Comparison of ENCODE assay signal across 11 mouse cellular contexts in the genomic region with DNA sequence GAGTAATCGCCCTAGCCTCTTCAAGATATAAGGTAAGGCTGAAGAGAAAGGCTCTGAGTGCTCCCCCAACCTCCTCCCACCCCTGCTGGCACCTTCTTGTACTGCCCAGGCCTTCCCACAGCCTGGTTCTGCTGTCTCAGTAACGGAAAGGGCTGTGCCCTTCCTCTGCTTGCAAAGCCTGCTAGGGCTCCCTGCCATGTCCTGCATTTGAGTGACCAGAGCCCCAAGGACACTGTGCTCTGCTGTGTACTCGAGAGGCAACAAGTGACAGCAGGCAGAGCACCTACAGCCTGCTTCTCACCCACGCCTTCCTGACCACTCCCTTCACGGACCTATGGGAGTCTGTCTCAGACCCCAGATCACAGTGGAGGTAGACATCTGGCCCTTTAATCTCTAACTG. TPM values are rescaled to one million over a fixed set of nuclear protein-coding genes. Genes with fewer than 3 reads are reported as not detected.
DNase-seq lines count a peak whose midpoint lies in the region; ATAC-seq and TF ChIP-seq lines count a peak whose summit lies in the region.
"Had no signal": no experiment of that assay in that cellular context is flagged by ENCODE, and none has a peak within 500 bp of the region (broad histone marks: within the 10 kb centered on the region; RNA-seq: fewer than 3 reads in every experiment).

No protein-coding gene starts in this region.

- peak; percentile 24 for DNase-seq in kidney, postnatal 14 days
- peak; percentile 79 for DNase-seq in adrenal gland, postnatal 10 days
- peak; percentile 73 for DNase-seq in gastrocnemius, postnatal 14 days
- no peak for DNase-seq in hindbrain, postnatal 0 days (ENCODE audit: low spot score)
- no peak for DNase-seq in left cerebral cortex, adult 8-10 months (ENCODE audit: low spot score in 2 of 2)
- DNase-seq: right cerebral cortex, adult 18-20 months had no signal

- no peak overlapping the region for H3K4me2 ChIP-seq in kidney, embryonic 16.5 days (replicated peaks; ENCODE audit: low read depth, low read length)
- H3K4me2 ChIP-seq in hindbrain, postnatal 0 days (ENCODE audit: low read depth, low read length): no peak overlapping the region
- H3K4me2 ChIP-seq in liver, embryonic 12.5 days: no peak overlapping the region

- no peak overlapping the region for H3K27ac ChIP-seq in kidney, embryonic 16.5 days (ENCODE audit: low read length)
- peak overlapping the region; percentile 70 for H3K27ac ChIP-seq in hindbrain, postnatal 0 days
- H3K27ac ChIP-seq in liver, embryonic 12.5 days: no peak overlapping the region

- H3K9ac ChIP-seq in kidney, embryonic 16.5 days (replicated peaks; ENCODE audit: low read length): no peak overlapping the region
- no peak overlapping the region for H3K9ac ChIP-seq in hindbrain, postnatal 0 days (replicated peaks; ENCODE audit: low read length)
- no peak overlapping the region for H3K9ac ChIP-seq in liver, embryonic 12.5 days

- peak; percentile 29; the same call in 1 of the 2 replicates for TF ChIP-seq CTCF in hindbrain, postnatal 0 days (IDR thresholded peaks at IDR 0.05; ENCODE audit: low read depth)

- H3K27me3 ChIP-seq in kidney, embryonic 16.5 days (ENCODE audit: insufficient read depth, low read length): no peaks in the 10 kb centered on the region
- no peaks in the 10 kb centered on the region for H3K27me3 ChIP-seq in hindbrain, postnatal 0 days (ENCODE audit: insufficient read depth, low read length)
- H3K27me3 ChIP-seq in liver, embryonic 12.5 days (replicated peaks): peaks cover 86% of the 10 kb centered on the region

- ATAC-seq in kidney, embryonic 16.5 days (ENCODE audit: low FRiP score, low TSS enrichment): no peak
- no peak for ATAC-seq in hindbrain, postnatal 0 days
- ATAC-seq in liver, embryonic 12.5 days: no peak

- H3K36me3 ChIP-seq in kidney, embryonic 16.5 days (ENCODE audit: insufficient read depth, low read length): no peaks in the 10 kb centered on the region
- H3K36me3 ChIP-seq in hindbrain, postnatal 0 days (ENCODE audit: insufficient read depth, low read length): no peaks in the 10 kb centered on the region
- H3K36me3 ChIP-seq in liver, embryonic 12.5 days: no peaks in the 10 kb centered on the region

- H3K9me3 ChIP-seq in kidney, embryonic 16.5 days (ENCODE audit: low read length): no peaks in the 10 kb centered on the region
- H3K9me3 ChIP-seq in hindbrain, postnatal 0 days (ENCODE audit: low read length): no peaks in the 10 kb centered on the region
- no peaks in the 10 kb centered on the region for H3K9me3 ChIP-seq in liver, embryonic 12.5 days (replicated peaks)
- H3K9me3 ChIP-seq: megakaryocyte, embryonic 14.5 days had no signal

- peaks cover 35% of the 10 kb centered on the region for H3K4me1 ChIP-seq in kidney, embryonic 16.5 days (ENCODE audit: insufficient read depth, low read length)
- H3K4me1 ChIP-seq in hindbrain, postnatal 0 days (ENCODE audit: insufficient read depth, low read length): peaks cover 12% of the 10 kb centered on the region
- H3K4me1 ChIP-seq in liver, embryonic 12.5 days: peaks cover 37% of the 10 kb centered on the region

- intact Hi-C loops in gastrocnemius, postnatal 14 days (cut with DNase I; ENCODE audit: low total_unique reads): no loop called here

- 73% methylated on average over 5 of the region's 5 CpGs for WGBS in kidney, embryonic 16.5 days
- WGBS in hindbrain, postnatal 0 days: 60% methylated on average over 5 of the region's 5 CpGs
- WGBS in liver, embryonic 12.5 days (ENCODE audit: insufficient replicate concordance): 55% methylated on average over 5 of the region's 5 CpGs

- H3K4me3 ChIP-seq in kidney, embryonic 16.5 days (ENCODE audit: low read length): no peak overlapping the region
- H3K4me3 ChIP-seq in hindbrain, postnatal 0 days (ENCODE audit: low read length): no peak overlapping the region
- no peak overlapping the region for H3K4me3 ChIP-seq in liver, embryonic 12.5 days
- H3K4me3 ChIP-seq: megakaryocyte, embryonic 14.5 days had no signal

RNA-seq across cellular contexts. Expression of gene Atp1a2, which starts 2.4 kb away (rescaled TPM):
- polyA plus RNA-seq in kidney, embryonic 16.5 days (2015; fragmentation: Nextera tagmentation; extraction: Ambion mirVana): 1.7 and 2.4 TPM in 2 replicates
- total RNA-seq in adrenal gland, postnatal 10 days (2021): 100 to 1,000 TPM; 303 to 400 TPM
- 1,000 to 10,000 TPM in 1 of 2 experiments, 100 to 1,000 TPM in 1; 826 to 1,026 TPM for total RNA-seq in gastrocnemius, postnatal 14 days (2021)
- total RNA-seq in hindbrain, postnatal 0 days (2014; rRNA removed): 546 and 572 TPM in 2 replicates
- 119 and 123 TPM in 2 replicates for polyA plus RNA-seq in hindbrain, postnatal 0 days (2015; fragmentation: Nextera tagmentation; extraction: Ambion mirVana)
- polyA plus RNA-seq in liver, embryonic 12.5 days (2016; fragmentation: Nextera tagmentation; extraction: Ambion mirVana): 0.24 and 0.36 TPM in 2 replicates
- total RNA-seq in left cerebral cortex, adult 8-10 months (2022): 100 to 1,000 TPM; 623 to 677 (median 661) TPM
- total RNA-seq: hematopoietic stem cell, adult 5-6 weeks had no signal

RNA-seq across cellular contexts. Expression of gene Kcnj9, which starts 28.9 kb away (rescaled TPM):
- polyA plus RNA-seq in kidney, embryonic 16.5 days (2015; fragmentation: Nextera tagmentation; extraction: Ambion mirVana): not detected in 2 replicates
- total RNA-seq in adrenal gland, postnatal 10 days (2021): under 1 TPM in 1 of 2 experiments, not detected in 1; 0.12 TPM
- total RNA-seq in gastrocnemius, postnatal 14 days (2021): not detected
- total RNA-seq in hindbrain, postnatal 0 days (2014; rRNA removed): 8.0 and 9.8 TPM in 2 replicates
- polyA plus RNA-seq in hindbrain, postnatal 0 days (2015; fragmentation: Nextera tagmentation; extraction: Ambion mirVana): 3.6 and 4.2 TPM in 2 replicates
- polyA plus RNA-seq in liver, embryonic 12.5 days (2016; fragmentation: Nextera tagmentation; extraction: Ambion mirVana): not detected in 2 replicates
- total RNA-seq in left cerebral cortex, adult 8-10 months (2022): 100 to 1,000 TPM; 109 to 120 (median 112) TPM
- total RNA-seq: hematopoietic stem cell, adult 5-6 weeks had no signal
- polyA plus RNA-seq: limb, embryonic 11.5 days had no signal

RNA-seq across cellular contexts. Expression of gene Igsf8, which starts 38.8 kb away (rescaled TPM):
- polyA plus RNA-seq in kidney, embryonic 16.5 days (2015; fragmentation: Nextera tagmentation; extraction: Ambion mirVana): 60.2 and 69.7 TPM in 2 replicates
- 10 to 100 TPM; 26.5 to 32.3 TPM for total RNA-seq in adrenal gland, postnatal 10 days (2021)
- 10 to 100 TPM; 11.1 to 12.5 TPM for total RNA-seq in gastrocnemius, postnatal 14 days (2021)
- 136 and 150 TPM in 2 replicates for total RNA-seq in hindbrain, postnatal 0 days (2014; rRNA removed)
- polyA plus RNA-seq in hindbrain, postnatal 0 days (2015; fragmentation: Nextera tagmentation; extraction: Ambion mirVana): 90.2 and 90.8 TPM in 2 replicates
- polyA plus RNA-seq in liver, embryonic 12.5 days (2016; fragmentation: Nextera tagmentation; extraction: Ambion mirVana): 19.0 and 20.5 TPM in 2 replicates
- total RNA-seq in left cerebral cortex, adult 8-10 months (2022): 100 to 1,000 TPM; 256 to 294 (median 274) TPM

RNA-seq across cellular contexts. Expression of gene Kcnj10, which starts 40.8 kb away (rescaled TPM):
- polyA plus RNA-seq in kidney, embryonic 16.5 days (2015; fragmentation: Nextera tagmentation; extraction: Ambion mirVana): 1.2 and 1.6 TPM in 2 replicates
- 1 to 10 TPM in 1 of 2 experiments, under 1 TPM in 1; 0.90 to 1.3 TPM for total RNA-seq in adrenal gland, postnatal 10 days (2021)
- total RNA-seq in gastrocnemius, postnatal 14 days (2021): under 1 TPM; 0.29 to 0.96 TPM
- 8.6 and 10.0 TPM in 2 replicates for total RNA-seq in hindbrain, postnatal 0 days (2014; rRNA removed)
- 5.4 and 5.6 TPM in 2 replicates for polyA plus RNA-seq in hindbrain, postnatal 0 days (2015; fragmentation: Nextera tagmentation; extraction: Ambion mirVana)
- polyA plus RNA-seq in liver, embryonic 12.5 days (2016; fragmentation: Nextera tagmentation; extraction: Ambion mirVana): 0.02 and 0.07 TPM in 2 replicates
- 100 to 1,000 TPM in 3 of 4 experiments, 10 to 100 TPM in 1; 98.2 to 130 (median 113) TPM for total RNA-seq in left cerebral cortex, adult 8-10 months (2022)
- total RNA-seq: hematopoietic stem cell, adult 5-6 weeks had no signal

RNA-seq across cellular contexts. Expression of gene Atp1a4, which starts 42.0 kb away (rescaled TPM):
- 0.05 TPM in 1 of 2 replicates, not detected in the other for polyA plus RNA-seq in kidney, embryonic 16.5 days (2015; fragmentation: Nextera tagmentation; extraction: Ambion mirVana)
- total RNA-seq in adrenal gland, postnatal 10 days (2021): under 1 TPM; 0.24 to 0.30 TPM
- under 1 TPM; 0.66 to 0.96 TPM for total RNA-seq in gastrocnemius, postnatal 14 days (2021)
- 0.10 TPM in 1 of 2 replicates, not detected in the other for total RNA-seq in hindbrain, postnatal 0 days (2014; rRNA removed)
- 0.05 TPM in 1 of 2 replicates, not detected in the other for polyA plus RNA-seq in hindbrain, postnatal 0 days (2015; fragmentation: Nextera tagmentation; extraction: Ambion mirVana)
- polyA plus RNA-seq in liver, embryonic 12.5 days (2016; fragmentation: Nextera tagmentation; extraction: Ambion mirVana): not detected in 2 replicates
- not detected for total RNA-seq in left cerebral cortex, adult 8-10 months (2022)
- total RNA-seq: hematopoietic stem cell, adult 5-6 weeks had no signal
- polyA plus RNA-seq: limb, embryonic 11.5 days had no signal

Comparison
In these comparisons a context has a peak if more than half of its experiments do, and no peak if none do; other contexts are left out.
1. DNase-seq: peak in kidney, postnatal 14 days (single experiment), adrenal gland, postnatal 10 days (single experiment) and gastrocnemius, postnatal 14 days (single experiment); none in hindbrain, postnatal 0 days (single experiment) and left cerebral cortex, adult 8-10 months (0 of 2).
2. RNA of gene Kcnj9, which starts 28.9 kb away (total RNA-seq): 109 to 120 TPM in left cerebral cortex, adult 8-10 months; 8.0 to 9.8 TPM in hindbrain, postnatal 0 days, 0.12 TPM in adrenal gland, postnatal 10 days and not detected in gastrocnemius, postnatal 14 days; every median in the first group is over 10 times any median in the second.